Mouse (Mus musculus) bone marrow, adult 2 months (tissue): ENCODE measurements at regions not wholly inside any gene's neighbourhood (a gene's known extent, or its start where the extent isn't known, plus 50 kb on each side); places are given as distances from the start of the nearest gene placed in this dataset.

Source experiments
- H3K27ac ChIP-seq: fragments of 200-500 bp; 2 replicates; pipeline ENCODE4 v1.5.1; 2012; ENCODE audit warnings: low read depth, mild to moderate bottlenecking, control low read depth, inconsistent platforms, low read length; ENCODE audit not compliant: control insufficient read depth, poor library complexity, insufficient read depth
- H3K4me1 ChIP-seq: fragments of 200-500 bp; 2 replicates; pipeline ENCODE4 v1.6.1; 2011; ENCODE audit warnings: low read length; ENCODE audit not compliant: control insufficient read depth, insufficient read depth
- H3K4me3 ChIP-seq: fragments of 200-500 bp; replicated peaks from 2 replicates; pipeline ENCODE3; 2011; ENCODE audit warnings: mild to moderate bottlenecking, low read depth, low read length, control low read depth; ENCODE audit not compliant: control insufficient read depth
- CTCF ChIP-seq: fragments of 200-500 bp; IDR thresholded peaks from 2 replicates; pipeline ENCODE4 v1.5.1; 2011; ENCODE audit warnings: low read length, control low read depth; ENCODE audit not compliant: control insufficient read depth, insufficient read depth
- POLR2A ChIP-seq: fragments of 200-500 bp; IDR thresholded peaks from 2 replicates; pipeline ENCODE4 v1.6.1; 2011; ENCODE audit warnings: low read depth, mild to moderate bottlenecking, control low read depth, low read length, borderline replicate concordance; ENCODE audit not compliant: control insufficient read depth
- WGBS: fragments of 180-500 bp; shearing (Covaris S2); methylation state at CpG from one replicate; pipeline ENCODE4 v1.1.7; 2018; 5-methylcytosine and 5-hydroxymethylcytosine counted together

GRCm38 (mm10) chr1:137060914-137061313 is 100.7 kb upstream of the Nr5a2 start:
- WGBS, result 76% methylated on average over 4 of the region's 4 CpGs
- Histone ChIP-seq H3K4me1 (no peaks in the 10 kb centered on the region), H3K4me3 (no peak overlapping the region), H3K27ac (no peak overlapping the region)
- TF ChIP-seq POLR2A, result no peak
- TF ChIP-seq CTCF, result no peak

GRCm38 (mm10) chr1:137053134-137053533 is 92.9 kb upstream of the Nr5a2 start:
- no peak for TF ChIP-seq POLR2A
- no peak for TF ChIP-seq CTCF
- Histone ChIP-seq H3K4me3 (no peak overlapping the region), H3K27ac (no peak overlapping the region)

GRCm38 (mm10) chr1:137051515-137051914 is 91.3 kb upstream of the Nr5a2 start:
- 94% methylated on average over 13 of the region's 13 CpGs for WGBS
- Histone ChIP-seq H3K4me1 (no peaks in the 10 kb centered on the region), H3K4me3 (no peak overlapping the region), H3K27ac (no peak overlapping the region)
- TF ChIP-seq POLR2A (no peak), CTCF (no peak)

More at GRCm38 (mm10) chr1:137053134-137053533, 92.9 kb upstream of the Nr5a2 start:
- H3K4me1 ChIP-seq, result no peaks in the 10 kb centered on the region

- H3K27ac ChIP-seq, result no peak overlapping the region
- no peaks in the 10 kb centered on the region for H3K4me1 ChIP-seq
- WGBS, result 78% methylated on average over 6 of the region's 6 CpGs
- no peak for TF ChIP-seq CTCF
- no peak for TF ChIP-seq POLR2A
- H3K4me3 ChIP-seq, result no peak overlapping the region
These were observed 83.8 kb upstream of the Nr5a2 start for GRCm38 (mm10) chr1:137044076-137044475.

- TF ChIP-seq POLR2A (no peak), CTCF (no peak)
- 84% methylated on average over 17 of the region's 17 CpGs for WGBS
- Histone ChIP-seq H3K4me1 (no peaks in the 10 kb centered on the region), H3K27ac (no peak overlapping the region), H3K4me3 (no peak overlapping the region)
These were observed 82.3 kb upstream of the Nr5a2 start for GRCm38 (mm10) chr1:137042414-137043010.

- Histone ChIP-seq H3K4me1 (no peaks in the 10 kb centered on the region), H3K4me3 (no peak overlapping the region), H3K27ac (no peak overlapping the region)
- WGBS, result 68% methylated on average over 8 of the region's 8 CpGs
- no peak for TF ChIP-seq POLR2A
- no peak for TF ChIP-seq CTCF
These were observed 80.7 kb upstream of the Nr5a2 start for GRCm38 (mm10) chr1:137040898-137041297.

- WGBS, result 80% methylated on average over 6 of the region's 6 CpGs
- no peak for TF ChIP-seq CTCF
- no peak for TF ChIP-seq POLR2A
These were observed 74.3 kb upstream of the Nr5a2 start for GRCm38 (mm10) chr1:137034586-137034985.

GRCm38 (mm10) chr1:137033679-137034078 is 73.4 kb upstream of the Nr5a2 start:
- Histone ChIP-seq H3K27ac (no peak overlapping the region), H3K4me1 (no peaks in the 10 kb centered on the region), H3K4me3 (no peak overlapping the region)
- 70% methylated on average over 5 of the region's 5 CpGs for WGBS
- TF ChIP-seq POLR2A, result no peak
- no peak for TF ChIP-seq CTCF

More at GRCm38 (mm10) chr1:137034586-137034985, 74.3 kb upstream of the Nr5a2 start:
- Histone ChIP-seq H3K27ac (no peak overlapping the region), H3K4me1 (no peaks in the 10 kb centered on the region), H3K4me3 (no peak overlapping the region)

- Histone ChIP-seq H3K27ac (no peak overlapping the region), H3K4me3 (no peak overlapping the region)
- TF ChIP-seq CTCF, result no peak
- TF ChIP-seq POLR2A, result no peak
These were observed 63.5 kb upstream of the Nr5a2 start for GRCm38 (mm10) chr1:137023706-137024105.

More at GRCm38 (mm10) chr1:137023706-137024105, 63.5 kb upstream of the Nr5a2 start:
- no peaks in the 10 kb centered on the region for H3K4me1 ChIP-seq
- WGBS, result 86% methylated on average over 6 of the region's 6 CpGs
